Mouse (Mus musculus) left cerebral cortex, adult 2 months (tissue): ENCODE measurements around the gene Mad1l1. TPM values are rescaled to one million over a fixed set of nuclear protein-coding genes. Genes with fewer than 3 reads are reported as not detected.

Experiments used
- DNase-seq, 2 experiments: peaks; one replicate each; pipeline ENCODE4 v3.0.0; 2021 to 2022; ENCODE audit warnings: low spot score in 2 of 2, mixed read lengths in 1 of 2; ENCODE audit errors: extremely low spot score in 1 of 2
- H3K27ac ChIP-seq: fragments of 200-600 bp; 2 replicates; pipeline ENCODE4 v1.8.1; 2022
- H3K4me3 ChIP-seq: fragments of 200-600 bp; 2 replicates; pipeline ENCODE4 v1.8.1; 2022
- CTCF ChIP-seq: fragments of 200-600 bp; IDR thresholded peaks from 2 replicates; pipeline ENCODE4 v1.8.1; 2022; ENCODE audit warnings: antibody characterized with exemption, mild to moderate bottlenecking, moderate library complexity
- intact Hi-C: fragments of 180-260 bp; cut with DNase I; formaldehyde crosslinking; loops from one replicate; pipeline ENCODE4 v1.15.1; 2025
- total RNA-seq, 2 experiments: library from RNA; stranded (reverse); gene quantifications; 2 replicates each; pipeline ENCODE4 v1.2.3; 2021

Mad1l1 gene
- total RNA-seq, 2 experiments from 2014 or later, result 14.1 to 17.6 TPM

GRCm38 (mm10) chr5:140223070-140224053 is 98.0 kb downstream of the Mad1l1 start:
- intact Hi-C loops, result no loop called here
- Histone ChIP-seq H3K4me3 (no peak overlapping the region), H3K27ac (0 out of 2 replicates have a peak overlapping the region, but pooled peaks have one; percentile 38)
- no peak for DNase-seq
- no peak for TF ChIP-seq CTCF

- intact Hi-C loops, result no loop called here
- Histone ChIP-seq H3K4me3 (no peak overlapping the region), H3K27ac (no peak overlapping the region)
- TF ChIP-seq CTCF, result no peak
- DNase-seq, result no peak
Measured at GRCm38 (mm10) chr5:140221016-140221650, 100.2 kb downstream of the Mad1l1 start.

- no peak for DNase-seq
- intact Hi-C loops, result no loop called here
- no peak overlapping the region for H3K4me3 ChIP-seq
- H3K27ac ChIP-seq, result no peak overlapping the region
- TF ChIP-seq CTCF, result no peak
Measured at GRCm38 (mm10) chr5:140219252-140219651, 102.1 kb downstream of the Mad1l1 start.

GRCm38 (mm10) chr5:140217900-140218299 is 103.5 kb downstream of the Mad1l1 start:
- no peak overlapping the region for H3K4me3 ChIP-seq
- no peak overlapping the region for H3K27ac ChIP-seq
- intact Hi-C loops, result no loop called here
- DNase-seq, result no peak
- TF ChIP-seq CTCF, result no peak

GRCm38 (mm10) chr5:140217083-140217482 is 104.3 kb downstream of the Mad1l1 start:
- no peak for TF ChIP-seq CTCF
- DNase-seq, result no peak
- intact Hi-C loops, result no loop called here
- Histone ChIP-seq H3K4me3 (no peak overlapping the region), H3K27ac (no peak overlapping the region)

- DNase-seq, result no peak
- intact Hi-C loops, result no loop called here
- TF ChIP-seq CTCF, result no peak
- no peak overlapping the region for H3K4me3 ChIP-seq
- no peak overlapping the region for H3K27ac ChIP-seq
Measured at GRCm38 (mm10) chr5:140215471-140216087, 105.8 kb downstream of the Mad1l1 start.

GRCm38 (mm10) chr5:140213001-140213400 is 108.4 kb downstream of the Mad1l1 start:
- no peak for TF ChIP-seq CTCF
- no peak for DNase-seq
- no peak overlapping the region for H3K4me3 ChIP-seq
- intact Hi-C loops, result no loop called here
- no peak overlapping the region for H3K27ac ChIP-seq

GRCm38 (mm10) chr5:140210417-140211184 is 110.8 kb downstream of the Mad1l1 start:
- TF ChIP-seq CTCF, result no peak
- intact Hi-C loops, result no loop called here
- Histone ChIP-seq H3K4me3 (no peak overlapping the region), H3K27ac (no peak overlapping the region)
- DNase-seq, result no peak

GRCm38 (mm10) chr5:140208743-140209409 is 112.5 kb downstream of the Mad1l1 start:
- intact Hi-C loops, result no loop called here
- peak overlapping the region; percentile 19; the same call in 1 of the 2 replicates for H3K27ac ChIP-seq
- H3K4me3 ChIP-seq, result no peak overlapping the region
- peak; percentile 16 to 26 for DNase-seq
- TF ChIP-seq CTCF, result no peak; the same call in 1 of the 2 replicates

- TF ChIP-seq CTCF, result no peak
- DNase-seq, result no peak
- Histone ChIP-seq H3K27ac (no peak overlapping the region), H3K4me3 (no peak overlapping the region)
- intact Hi-C loops, result no loop called here
Measured at GRCm38 (mm10) chr5:140206726-140207703, 114.3 kb downstream of the Mad1l1 start.
